ENCODE assay signal across 1 mouse cellular context in the genomic region with DNA sequence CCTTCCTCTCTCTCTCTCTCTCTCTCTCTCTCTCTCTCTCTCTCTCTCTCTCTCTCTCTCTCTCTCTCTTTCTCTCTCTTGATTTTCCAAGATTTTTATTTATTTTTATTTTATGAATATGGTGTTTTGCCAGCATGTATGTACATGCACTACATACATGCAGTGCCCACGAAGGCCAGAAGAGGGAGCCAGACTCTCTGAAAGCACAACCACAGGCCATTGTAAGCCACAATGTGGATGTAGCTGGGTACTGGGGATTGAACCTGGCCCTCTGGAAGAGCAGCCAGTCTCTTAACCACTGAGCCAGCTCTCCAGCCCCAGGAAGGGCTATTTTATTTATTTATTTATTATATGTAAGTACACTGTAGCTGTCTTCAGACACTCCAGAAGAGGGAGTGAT.
A peak's percentile ranks its signal among the peaks of the same experiment; 100 is the strongest.
TF ChIP-seq lines count a peak whose summit lies in the region.

No protein-coding gene starts in this region.

TF ChIP-seq in MEL, 35 proteins besides CTCF, POLR2A, EP300 and RAD21:
- no peak for TF ChIP-seq MAZ (IDR thresholded peaks at IDR 0.05; ENCODE audit: low read depth, low read length)
- TF ChIP-seq KAT2A (conservative IDR thresholded peaks at IDR 0.05; ENCODE audit: low read depth, low read length) = no peak
- TF ChIP-seq MAX (IDR thresholded peaks at IDR 0.05; ENCODE audit: low read length) = no peak
- peak; percentile 77 for TF ChIP-seq SMC3 (IDR thresholded peaks at IDR 0.05; ENCODE audit: low read depth, low read length)
- peak; percentile 57 for TF ChIP-seq ZC3H11A (IDR thresholded peaks at IDR 0.05; ENCODE audit: low read depth, low read length)
